ENCODE assay signal across 18 mouse cellular contexts in genomic region chr2:166801436-166801835, GRCm38 (mm10). TPM values are rescaled to one million over a fixed set of nuclear protein-coding genes. Genes with fewer than 3 reads are reported as not detected.
DNase-seq lines count a peak whose midpoint lies in the region; ATAC-seq and TF ChIP-seq lines count a peak whose summit lies in the region.
"Had no signal": no experiment of that assay in that cellular context is flagged by ENCODE, and none has a peak within 500 bp of the region (broad histone marks: within the 10 kb centered on the region; RNA-seq: fewer than 3 reads in every experiment).

No protein-coding gene starts in this region.

- H3K36me3 ChIP-seq in limb, embryonic 10.5 days = peaks cover 32% of the 10 kb centered on the region

- no peaks in the 10 kb centered on the region for H3K9me3 ChIP-seq in limb, embryonic 10.5 days (replicated peaks)
- H3K9me3 ChIP-seq: embryonic facial prominence, embryonic 10.5 days; forebrain, embryonic 13.5 days; heart, embryonic 12.5 days; hindbrain, embryonic 15.5 days had no signal

- no peak overlapping the region for H3K4me3 ChIP-seq in bone marrow, adult 2 months (replicated peaks; ENCODE audit: control insufficient read depth, low read depth, low read length)
- no peak overlapping the region for H3K4me3 ChIP-seq in limb, embryonic 10.5 days
- H3K4me3 ChIP-seq: embryonic facial prominence, embryonic 10.5 days; forebrain, embryonic 13.5 days; heart, embryonic 12.5 days; hindbrain, embryonic 15.5 days had no signal

- peak; percentile 91 for DNase-seq in heart, adult 11 months
- no peak for DNase-seq in heart, adult 18-20 months
- DNase-seq in 3T3-L1 (ENCODE audit: low read depth, low spot score) = peak; percentile 39
- no peak for DNase-seq in cerebellum, postnatal 10 days
- DNase-seq in limb, embryonic 10.5 days (ENCODE audit: low spot score) = no peak
- DNase-seq: adrenal gland, postnatal 10 days; cerebellum, adult 11-12 months; cerebellum, adult 9-10 months; cerebellum, postnatal 36 days; forebrain, postnatal 0 days; gastrocnemius, postnatal 36 days had no signal

- TF ChIP-seq CTCF in bone marrow, adult 2 months (IDR thresholded peaks at IDR 0.05; ENCODE audit: control insufficient read depth, insufficient read depth, low read length) = no peak

- peak overlapping the region; percentile 32; the same call in 1 of the 2 replicates for H3K27ac ChIP-seq in bone marrow, adult 2 months (ENCODE audit: control insufficient read depth, insufficient read depth, low read depth, low read length, poor library complexity)
- no peak overlapping the region for H3K27ac ChIP-seq in limb, embryonic 10.5 days
- H3K27ac ChIP-seq: embryonic facial prominence, embryonic 10.5 days; forebrain, embryonic 13.5 days; hindbrain, embryonic 15.5 days had no signal

- peaks cover 7% of the 10 kb centered on the region for H3K4me1 ChIP-seq in bone marrow, adult 2 months (ENCODE audit: control insufficient read depth, insufficient read depth, low read length)
- H3K4me1 ChIP-seq in limb, embryonic 10.5 days = peaks cover 13% of the 10 kb centered on the region

- H3K27me3 ChIP-seq in limb, embryonic 10.5 days (ENCODE audit: low read depth, poor library complexity, severe bottlenecking) = no peaks in the 10 kb centered on the region
- H3K27me3 ChIP-seq: forebrain, embryonic 13.5 days; heart, embryonic 12.5 days had no signal

- WGBS in bone marrow, adult 2 months = 19% methylated on average over 2 of the region's 2 CpGs
- 71% methylated on average over 2 of the region's 2 CpGs for WGBS in limb, embryonic 10.5 days

- peak; percentile 29 for ATAC-seq in megakaryocyte progenitor cell, adult 5-6 weeks (replicated peaks; ENCODE audit: poor library complexity)
- ATAC-seq: CD4-positive, CD25-positive, alpha-beta regulatory T cell, adult 4 months; forebrain, embryonic 13.5 days; forebrain, postnatal 0 days had no signal

- no peak for TF ChIP-seq POLR2A in bone marrow, adult 2 months (IDR thresholded peaks at IDR 0.05; ENCODE audit: borderline replicate concordance, control insufficient read depth, low read depth, low read length)

RNA-seq across cellular contexts. Expression of gene Arfgef2, which starts 4.0 kb away (rescaled TPM):
- 10 to 100 TPM; 48.5 to 49.4 TPM for total RNA-seq in heart, adult 18-20 months (2021)
- 5.4 and 18.3 TPM in 2 replicates for polyA plus RNA-seq in bone marrow, adult 2 months (2011; ENCODE audit: insufficient read depth, insufficient read length, low replicate concordance, missing spikeins)
- 14.8 and 16.3 TPM in 2 replicates for total RNA-seq in megakaryocyte progenitor cell, adult 5-6 weeks (2015)
- 15.2 and 17.3 TPM in 2 replicates for total RNA-seq in megakaryocyte progenitor cell, adult 5-6 weeks (2017)
- polyA plus RNA-seq in limb, embryonic 10.5 days (2016; fragmentation: Nextera tagmentation; extraction: Ambion mirVana) = 4.4 and 5.2 TPM in 2 replicates

RNA-seq across cellular contexts. Expression of gene Trp53rkb, which starts 9.1 kb away (rescaled TPM):
- 1 to 10 TPM; 1.9 to 2.2 TPM for total RNA-seq in heart, adult 18-20 months (2021)
- polyA plus RNA-seq in bone marrow, adult 2 months (2011; ENCODE audit: insufficient read depth, insufficient read length, low replicate concordance, missing spikeins) = 2.6 and 6.6 TPM in 2 replicates
- 3.2 and 5.6 TPM in 2 replicates for total RNA-seq in megakaryocyte progenitor cell, adult 5-6 weeks (2015)
- total RNA-seq in megakaryocyte progenitor cell, adult 5-6 weeks (2017) = 1.1 and 2.5 TPM in 2 replicates
- polyA plus RNA-seq in limb, embryonic 10.5 days (2016; fragmentation: Nextera tagmentation; extraction: Ambion mirVana) = 14.5 and 15.5 TPM in 2 replicates

Comparison
In these comparisons a context has a peak if more than half of its experiments do, and no peak if none do; other contexts are left out.
1. DNase-seq: peak in heart, adult 11 months (single experiment) and 3T3-L1 (single experiment); none in heart, adult 18-20 months (0 of 2), cerebellum, postnatal 10 days (0 of 2) and limb, embryonic 10.5 days (single experiment).